Mouse (Mus musculus): ENCODE data around the gene Spindoc. TPM values are rescaled to one million over a fixed set of nuclear protein-coding genes. Genes with fewer than 3 reads are reported as not detected.

The Spindoc gene
- polyA plus RNA-seq, 1 experiment = 49.2 TPM

DNA sequence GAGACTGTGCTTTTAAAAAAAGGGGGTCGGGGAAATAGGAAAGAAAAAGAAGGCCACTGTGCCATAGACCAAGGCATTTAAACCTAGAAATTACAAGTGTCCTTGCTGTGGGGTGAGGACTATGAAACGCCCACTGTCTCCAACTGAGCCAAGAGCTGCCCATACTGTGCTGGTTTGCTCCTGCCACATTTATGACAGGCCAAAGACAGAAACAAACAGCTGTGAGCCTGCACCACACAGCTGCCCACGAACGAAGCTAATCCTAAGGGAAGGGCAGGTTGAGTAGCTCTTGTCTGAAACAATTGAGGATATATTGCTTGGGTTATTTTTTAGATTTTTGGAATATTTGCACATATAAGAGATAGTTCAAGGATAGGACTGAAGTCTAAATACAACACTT is 66.0 kb downstream of the Spindoc start:
- no peak for DNase-seq (ENCODE audit: low read depth)
- TF ChIP-seq POLR2A (IDR thresholded peaks at IDR 0.05; ENCODE audit: borderline replicate concordance, extremely low read depth, insufficient read depth, insufficient read length, poor library complexity, severe bottlenecking) (no peak), CTCF (IDR thresholded peaks at IDR 0.05; ENCODE audit: borderline replicate concordance, extremely low read depth, insufficient read depth, insufficient read length) (no peak)

DNA sequence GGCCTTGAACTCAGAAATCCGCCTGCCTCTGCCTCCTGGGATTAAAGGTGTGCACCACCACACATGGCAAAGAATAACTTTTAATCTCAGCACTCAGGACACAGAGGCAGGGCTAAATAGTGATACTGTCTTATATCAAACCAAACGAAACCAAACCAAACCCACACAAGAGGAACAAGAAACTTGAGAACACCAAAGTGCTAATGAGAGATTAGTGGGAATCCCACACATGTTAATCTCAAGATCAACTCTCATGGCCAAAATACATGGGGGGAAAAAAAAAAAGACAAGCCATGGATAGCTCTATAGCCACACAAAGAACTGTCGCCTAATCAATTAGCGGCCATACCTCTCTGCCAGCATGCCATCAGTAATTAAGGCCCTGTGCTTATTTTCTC is 67.2 kb downstream of the Spindoc start:
- TF ChIP-seq CTCF (IDR thresholded peaks at IDR 0.05; ENCODE audit: borderline replicate concordance, extremely low read depth, insufficient read depth, insufficient read length) = no peak
- no peak for TF ChIP-seq POLR2A (IDR thresholded peaks at IDR 0.05; ENCODE audit: borderline replicate concordance, extremely low read depth, insufficient read depth, insufficient read length, poor library complexity, severe bottlenecking)
- DNase-seq (ENCODE audit: low read depth) = peak; percentile 35

DNA sequence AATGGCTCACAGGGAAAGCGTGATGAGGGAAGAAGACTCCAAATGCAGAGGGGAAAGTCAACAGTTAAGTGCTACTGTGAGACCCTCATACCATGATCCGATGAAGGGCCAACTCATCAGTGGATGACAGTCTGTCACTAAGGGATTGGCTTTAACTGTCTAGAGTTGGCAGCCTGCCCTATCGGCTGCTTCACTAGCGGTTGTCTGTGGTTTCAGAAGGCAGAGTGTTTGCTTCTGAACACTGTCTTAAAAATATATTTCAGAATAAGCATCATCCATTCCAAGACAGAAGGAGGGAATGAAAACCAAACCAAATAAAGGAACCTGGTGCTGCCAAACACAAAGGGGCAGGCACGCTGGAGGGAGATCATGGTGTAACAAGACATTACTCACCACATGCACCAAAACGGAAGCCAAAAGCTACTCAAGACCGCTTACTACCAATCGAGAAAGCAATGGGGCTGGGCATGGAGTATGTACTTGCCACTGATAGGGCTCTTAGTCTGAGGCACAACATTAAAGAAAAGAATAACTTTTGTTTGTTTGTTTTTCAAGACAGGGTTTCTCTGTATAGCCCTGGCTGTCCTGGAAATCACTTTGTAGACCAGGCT is 67.7 kb downstream of the Spindoc start:
- DNase-seq (ENCODE audit: low read depth) = peak; percentile 71
- TF ChIP-seq POLR2A (IDR thresholded peaks at IDR 0.05; ENCODE audit: borderline replicate concordance, extremely low read depth, insufficient read depth, insufficient read length, poor library complexity, severe bottlenecking) = no peak
- TF ChIP-seq CTCF (IDR thresholded peaks at IDR 0.05; ENCODE audit: borderline replicate concordance, extremely low read depth, insufficient read depth, insufficient read length) = no peak

DNA sequence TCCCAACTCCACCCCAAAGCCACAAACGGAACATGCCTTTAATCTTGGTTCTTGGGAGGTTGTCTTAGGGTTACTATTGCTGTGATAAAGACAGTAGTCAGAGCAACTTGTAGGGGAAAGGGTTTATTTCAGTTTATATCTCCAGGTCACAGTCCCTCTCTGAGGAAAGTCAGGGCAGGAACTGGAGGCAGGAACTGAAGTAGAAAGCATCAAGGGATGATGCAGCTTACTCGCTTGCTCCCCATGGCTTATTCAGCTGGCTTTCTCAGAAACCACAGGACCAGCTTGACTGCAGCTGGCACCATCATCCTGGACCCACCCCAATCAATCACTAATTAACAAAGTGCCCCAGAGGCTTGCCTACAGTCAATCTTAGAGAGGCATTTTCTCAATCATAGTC is 69.1 kb downstream of the Spindoc start:
- DNase-seq (ENCODE audit: low read depth) = peak; percentile 12
- TF ChIP-seq POLR2A (IDR thresholded peaks at IDR 0.05; ENCODE audit: borderline replicate concordance, extremely low read depth, insufficient read depth, insufficient read length, poor library complexity, severe bottlenecking) (no peak), CTCF (IDR thresholded peaks at IDR 0.05; ENCODE audit: borderline replicate concordance, extremely low read depth, insufficient read depth, insufficient read length) (no peak)

DNA sequence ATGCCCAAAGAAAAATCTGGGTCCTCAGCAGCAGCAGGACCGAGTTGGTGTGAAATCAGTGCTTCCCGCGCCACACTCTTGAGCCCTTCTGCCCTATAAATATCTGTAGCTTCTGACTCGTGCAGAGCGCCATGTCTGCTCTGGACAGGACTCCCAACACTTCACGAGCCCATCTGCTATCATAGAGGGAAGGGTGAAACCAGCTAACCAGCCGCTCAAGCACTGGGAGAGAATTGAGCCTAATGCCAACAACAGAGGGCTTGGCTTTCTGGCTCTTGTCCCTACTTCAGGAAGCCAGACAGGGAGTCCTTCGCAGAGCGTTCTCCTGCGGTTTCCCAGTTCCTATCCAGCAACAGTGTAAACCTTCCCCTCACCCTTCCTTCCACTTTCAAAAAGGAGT is 71.5 kb downstream of the Spindoc start:
- DNase-seq (ENCODE audit: low read depth) = peak; percentile 27
- no peak for TF ChIP-seq POLR2A (IDR thresholded peaks at IDR 0.05; ENCODE audit: borderline replicate concordance, extremely low read depth, insufficient read depth, insufficient read length, poor library complexity, severe bottlenecking)
- no peak for TF ChIP-seq CTCF (IDR thresholded peaks at IDR 0.05; ENCODE audit: borderline replicate concordance, extremely low read depth, insufficient read depth, insufficient read length)

DNA sequence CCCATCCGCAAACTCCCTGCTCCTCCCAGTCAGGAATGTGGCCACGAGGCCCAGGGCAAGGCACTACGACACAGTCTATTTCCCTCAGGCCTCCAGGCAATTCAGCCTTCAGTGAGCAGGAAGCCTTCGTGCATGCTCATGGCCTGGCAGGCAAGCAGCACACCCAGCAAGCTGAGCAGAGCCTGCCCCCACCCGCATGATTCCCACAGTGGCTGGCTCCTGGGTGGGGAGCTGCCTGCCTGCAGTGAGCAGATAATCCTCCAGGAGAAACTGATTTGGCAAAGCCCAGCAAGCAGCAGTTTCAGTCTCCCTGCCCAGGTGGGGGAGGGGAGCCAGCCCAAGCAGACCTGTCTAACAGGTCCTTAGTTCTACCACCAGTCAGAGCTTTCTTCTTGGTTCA is 72.1 kb downstream of the Spindoc start:
- peak; percentile 29 for DNase-seq (ENCODE audit: low read depth)
- TF ChIP-seq CTCF (IDR thresholded peaks at IDR 0.05; ENCODE audit: borderline replicate concordance, extremely low read depth, insufficient read depth, insufficient read length) (no peak), POLR2A (IDR thresholded peaks at IDR 0.05; ENCODE audit: borderline replicate concordance, extremely low read depth, insufficient read depth, insufficient read length, poor library complexity, severe bottlenecking) (no peak)

DNA sequence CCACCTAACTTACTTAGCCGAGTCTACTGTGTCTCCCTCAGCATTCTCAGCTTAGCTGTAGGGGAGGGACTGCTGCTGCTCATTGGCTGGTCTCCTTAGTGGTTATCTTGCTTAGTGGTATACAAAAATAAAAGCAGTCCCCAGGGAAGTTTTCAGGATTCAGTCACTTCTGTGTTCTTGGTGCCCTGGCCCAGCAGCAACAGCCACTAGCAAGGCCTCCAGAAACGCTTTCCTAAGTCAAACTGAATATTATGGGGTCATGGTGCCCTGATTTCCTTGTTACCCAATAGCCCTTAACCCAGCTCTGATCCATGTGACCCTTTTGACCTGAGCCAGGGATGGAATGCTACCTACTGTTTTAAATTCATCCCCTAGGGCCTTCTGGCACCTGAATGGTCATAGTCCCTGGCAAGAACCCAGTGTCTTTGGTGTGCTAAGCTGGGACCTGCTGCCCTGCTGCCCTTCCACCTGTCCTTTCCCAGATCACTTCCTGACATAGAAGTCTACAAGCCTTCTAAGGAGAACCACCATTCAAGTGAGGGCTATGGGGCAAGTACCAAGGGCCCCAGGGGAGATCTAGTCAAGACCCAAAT is 73.0 kb downstream of the Spindoc start:
- no peak for DNase-seq (ENCODE audit: low read depth)
- no peak for TF ChIP-seq CTCF (IDR thresholded peaks at IDR 0.05; ENCODE audit: borderline replicate concordance, extremely low read depth, insufficient read depth, insufficient read length)
- TF ChIP-seq POLR2A (IDR thresholded peaks at IDR 0.05; ENCODE audit: borderline replicate concordance, extremely low read depth, insufficient read depth, insufficient read length, poor library complexity, severe bottlenecking) = no peak

DNA sequence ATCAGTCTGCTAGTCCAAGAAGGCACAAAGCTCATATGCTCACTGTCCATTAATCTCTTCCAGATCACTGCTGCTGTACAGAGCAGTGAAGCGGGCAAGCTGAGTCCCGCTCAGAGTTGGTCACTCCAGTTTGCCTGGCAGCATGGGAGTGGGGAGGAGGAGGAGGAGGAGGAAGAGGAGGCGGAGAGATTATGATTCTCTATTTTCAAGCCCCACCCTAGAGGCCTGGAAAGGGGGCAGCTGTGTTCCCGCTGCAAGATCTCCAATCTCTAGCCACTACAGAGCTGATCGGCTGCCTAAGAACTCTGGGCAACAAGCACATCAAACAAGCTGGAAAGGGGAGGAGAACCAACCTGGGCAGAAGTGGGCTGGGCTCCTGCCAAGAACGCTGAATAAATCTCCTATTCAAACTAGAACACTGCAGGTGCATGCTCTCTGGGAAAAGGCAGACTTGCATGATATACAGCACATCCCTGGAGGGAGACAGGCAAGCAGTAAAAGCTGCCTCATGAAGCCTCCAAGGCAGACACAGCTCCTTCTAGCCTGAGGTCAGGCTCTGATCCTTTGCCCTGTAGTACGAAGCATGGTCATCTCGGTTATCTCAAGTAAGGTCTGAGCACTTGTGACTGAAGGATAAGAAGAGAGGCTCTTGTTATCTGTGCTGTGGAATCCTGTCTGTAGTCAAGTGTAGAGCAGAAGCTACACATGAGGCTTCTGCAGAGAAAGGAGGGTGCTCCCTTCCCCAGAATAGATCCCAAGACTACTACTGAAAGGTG is 74.6 kb downstream of the Spindoc start:
- TF ChIP-seq CTCF (IDR thresholded peaks at IDR 0.05; ENCODE audit: borderline replicate concordance, extremely low read depth, insufficient read depth, insufficient read length) = no peak
- no peak for TF ChIP-seq POLR2A (IDR thresholded peaks at IDR 0.05; ENCODE audit: borderline replicate concordance, extremely low read depth, insufficient read depth, insufficient read length, poor library complexity, severe bottlenecking)
- DNase-seq (ENCODE audit: low read depth) = peak; percentile 68

DNA sequence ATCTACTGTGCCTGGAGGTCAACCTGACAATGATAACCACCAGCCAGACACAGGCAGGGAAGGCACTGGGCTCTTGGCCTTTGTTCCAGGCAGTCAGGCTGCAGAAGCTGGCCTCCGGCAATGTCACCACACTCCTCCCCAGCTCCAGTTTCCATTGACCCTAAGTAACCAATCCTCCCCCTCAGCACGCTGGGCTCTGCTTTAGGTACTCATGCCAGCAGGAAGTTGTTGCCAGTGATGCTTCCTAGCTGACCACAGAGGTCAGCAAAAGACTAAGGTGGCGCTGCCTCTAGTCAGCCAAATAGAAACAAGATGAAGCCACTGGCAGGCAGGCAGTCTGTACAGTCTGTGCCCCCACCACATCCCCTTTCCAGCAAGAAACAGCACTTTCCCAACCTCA is 75.8 kb downstream of the Spindoc start:
- TF ChIP-seq POLR2A (IDR thresholded peaks at IDR 0.05; ENCODE audit: borderline replicate concordance, extremely low read depth, insufficient read depth, insufficient read length, poor library complexity, severe bottlenecking) (no peak), CTCF (IDR thresholded peaks at IDR 0.05; ENCODE audit: borderline replicate concordance, extremely low read depth, insufficient read depth, insufficient read length) (no peak)

DNA sequence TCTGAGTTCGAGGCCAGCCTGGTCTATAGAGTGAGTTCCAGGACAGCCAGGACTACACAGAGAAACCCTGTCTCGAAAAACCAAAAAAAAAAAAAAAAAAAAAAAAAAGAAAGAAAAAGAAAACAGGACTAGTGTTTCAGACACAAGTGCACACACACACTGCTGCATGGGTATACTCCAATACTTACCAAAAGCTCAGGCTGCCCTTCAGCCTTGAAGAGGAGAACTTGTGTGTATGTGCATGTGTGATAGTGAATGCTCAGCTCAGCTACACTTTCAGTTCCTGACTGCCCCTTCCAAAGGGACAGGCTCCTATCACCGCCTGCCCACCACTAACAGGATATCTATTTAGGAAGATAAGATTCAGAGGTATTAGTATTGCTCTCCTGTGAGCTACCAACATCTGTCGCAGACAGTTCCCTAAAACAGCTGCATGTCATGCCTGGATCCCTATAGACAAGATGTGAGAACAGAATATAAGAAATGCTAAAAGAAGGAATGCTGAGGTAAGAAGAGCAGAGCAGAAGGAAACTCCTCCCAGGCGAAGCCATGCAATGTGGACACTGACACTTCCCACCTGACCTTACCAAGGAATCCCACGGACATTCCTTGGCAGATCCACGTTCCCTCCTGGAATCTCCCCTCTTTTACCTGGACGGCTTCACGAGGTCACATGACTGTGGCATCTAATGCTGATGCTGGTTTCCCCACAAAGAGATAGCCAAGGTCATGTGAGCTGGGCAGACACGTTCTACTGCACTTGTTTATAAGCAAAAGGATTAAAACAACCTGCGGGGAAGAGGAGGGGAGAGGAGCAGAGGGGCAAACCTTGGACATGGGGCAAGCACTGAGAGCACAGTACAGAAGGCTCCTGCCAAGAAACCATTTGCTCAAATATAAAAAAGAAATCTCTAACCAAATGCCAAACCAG is 77.1 kb downstream of the Spindoc start:
- no peak for TF ChIP-seq POLR2A (IDR thresholded peaks at IDR 0.05; ENCODE audit: borderline replicate concordance, extremely low read depth, insufficient read depth, insufficient read length, poor library complexity, severe bottlenecking)
- no peak for TF ChIP-seq CTCF (IDR thresholded peaks at IDR 0.05; ENCODE audit: borderline replicate concordance, extremely low read depth, insufficient read depth, insufficient read length)
- no peak for DNase-seq (ENCODE audit: low read depth)

More for the DNA sequence above, 75.8 kb downstream of the Spindoc start:
- DNase-seq (ENCODE audit: low read depth) = no peak

DNA sequence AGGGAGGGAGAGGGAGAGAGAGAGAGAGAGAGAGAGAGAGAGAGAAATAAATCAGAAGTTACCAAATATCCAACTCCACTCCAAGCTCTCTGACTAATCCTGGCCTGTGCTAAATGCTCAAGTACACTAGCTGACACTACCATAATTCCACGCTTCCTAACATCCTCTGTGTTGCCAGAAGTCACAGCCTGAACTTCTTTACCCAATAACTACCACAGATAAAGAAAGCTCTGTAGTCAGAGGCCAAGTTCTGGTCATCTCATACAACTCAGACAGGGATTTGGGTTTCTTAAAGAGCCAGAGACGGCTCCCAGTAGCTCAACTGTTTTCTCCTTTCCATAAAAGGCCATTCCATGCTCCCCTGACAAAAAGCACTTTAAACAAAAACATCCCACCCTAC is 78.0 kb downstream of the Spindoc start:
- no peak for DNase-seq (ENCODE audit: low read depth)
- no peak for TF ChIP-seq POLR2A (IDR thresholded peaks at IDR 0.05; ENCODE audit: borderline replicate concordance, extremely low read depth, insufficient read depth, insufficient read length, poor library complexity, severe bottlenecking)
- no peak for TF ChIP-seq CTCF (IDR thresholded peaks at IDR 0.05; ENCODE audit: borderline replicate concordance, extremely low read depth, insufficient read depth, insufficient read length)

Other genes starting within 250 kb of the Spindoc start
- 209 and 213 TPM in 2 replicates for gene Otub1, start 176.7 kb downstream of the Spindoc start, polyA plus RNA-seq (2012; rRNA removed)
- 458 and 614 TPM in 2 replicates for gene Cox8a, start 165.4 kb downstream of the Spindoc start, polyA plus RNA-seq (2012; rRNA removed)
- gene Naa40, start 141.8 kb downstream of the Spindoc start, polyA plus RNA-seq (2012; rRNA removed) = 74.8 and 79.2 TPM in 2 replicates
- gene Rcor2, start 115.7 kb downstream of the Spindoc start, polyA plus RNA-seq (2012; rRNA removed) = 134 and 211 TPM in 2 replicates
- 70.4 and 98.0 TPM in 2 replicates for gene Mark2, start 41.1 kb downstream of the Spindoc start, polyA plus RNA-seq (2012; rRNA removed)
- 162 and 167 TPM in 2 replicates for gene 2700081O15Rik, start 34.6 kb upstream of the Spindoc start, polyA plus RNA-seq (2012; rRNA removed)
- 436 and 508 TPM in 2 replicates for gene Rtn3, start 100.3 kb upstream of the Spindoc start, polyA plus RNA-seq (2012; rRNA removed)
- gene Atl3, start 111.0 kb upstream of the Spindoc start, polyA plus RNA-seq (2012; rRNA removed) = 13.3 and 16.6 TPM in 2 replicates
- 3.2 and 3.5 TPM in 2 replicates for gene Pla2g16, start 174.5 kb upstream of the Spindoc start, polyA plus RNA-seq (2012; rRNA removed)
- 0.68 and 0.72 TPM in 2 replicates for gene Lgals12, start 224.2 kb upstream of the Spindoc start, polyA plus RNA-seq (2012; rRNA removed)
- gene Hrasls5, start 229.5 kb upstream of the Spindoc start, polyA plus RNA-seq (2012; rRNA removed) = 0.15 TPM in 1 of 2 replicates, not detected in the other

All from brain, embryonic 14.5 days (tissue).